Mouse (Mus musculus) bone marrow, adult 2 months (tissue): Measurements from ENCODE around the gene Stox2.

Experiments used
- CTCF ChIP-seq: fragments of 200-500 bp; IDR thresholded peaks from 2 replicates; pipeline ENCODE4 v1.5.1; 2011; ENCODE audit warnings: low read length, control low read depth; ENCODE audit not compliant: control insufficient read depth, insufficient read depth
- POLR2A ChIP-seq: fragments of 200-500 bp; IDR thresholded peaks from 2 replicates; pipeline ENCODE4 v1.6.1; 2011; ENCODE audit warnings: low read depth, mild to moderate bottlenecking, control low read depth, low read length, borderline replicate concordance; ENCODE audit not compliant: control insufficient read depth

- TF ChIP-seq POLR2A (no peak), CTCF (no peak)
Observed at GRCm38 (mm10) chr8:47345085-47345771, 100.9 kb downstream of the Stox2 start.
